18 mouse cellular contexts compared by ENCODE assay signal in genomic region chr15:54071732-54072131, GRCm38 (mm10).
"Had no signal": no experiment of that assay in that cellular context is flagged by ENCODE, and none has a peak within 500 bp of the region (broad histone marks: within the 10 kb centered on the region; RNA-seq: fewer than 3 reads in every experiment).

No protein-coding gene starts in this region.

- DNase-seq: kidney, adult 2 months; kidney, postnatal 10 days; kidney, postnatal 36 days; layer of hippocampus, postnatal 36 days; liver, embryonic 13.5 days; lung, adult 2 months; lung, postnatal 36 days; midbrain, embryonic 14.5 days; right cerebral cortex, adult 18-20 months; right cerebral cortex, postnatal 14 days; right cerebral cortex, postnatal 4 days; spleen, adult 18-20 months; thymus, postnatal 25 days had no signal

- H3K27ac ChIP-seq: kidney, embryonic 15.5 days; left cerebral cortex, adult 2 months; liver, embryonic 13.5 days; midbrain, embryonic 10.5 days had no signal

- ATAC-seq: lung, postnatal 0 days had no signal

- H3K4me2 ChIP-seq: kidney, embryonic 15.5 days; liver, embryonic 13.5 days had no signal

- H3K36me3 ChIP-seq: kidney, embryonic 15.5 days; liver, embryonic 13.5 days; midbrain, embryonic 10.5 days had no signal

- H3K4me3 ChIP-seq: kidney, embryonic 15.5 days; left cerebral cortex, adult 2 months; liver, embryonic 13.5 days; megakaryocyte, embryonic 14.5 days; midbrain, embryonic 10.5 days had no signal

- H3K9me3 ChIP-seq: kidney, embryonic 15.5 days; liver, embryonic 13.5 days; megakaryocyte, embryonic 14.5 days; midbrain, embryonic 10.5 days had no signal

- H3K4me1 ChIP-seq: kidney, embryonic 15.5 days; liver, embryonic 13.5 days; midbrain, embryonic 10.5 days had no signal

- H3K9ac ChIP-seq: kidney, embryonic 15.5 days; liver, embryonic 13.5 days had no signal

- H3K27me3 ChIP-seq: kidney, embryonic 15.5 days; liver, embryonic 13.5 days; megakaryocyte, embryonic 14.5 days had no signal
